Mouse (Mus musculus) cerebellum, adult 11 months (tissue): ENCODE results near the gene Has3.
A peak's percentile ranks its signal among the peaks of the same experiment; 100 is the strongest.
"Not testable (repeated sequence)": the region's sequence is repeated elsewhere in the genome, so short reads cannot be mapped to it uniquely, and the experiment has no call there.

Experiments
- DNase-seq: peaks from one replicate; pipeline ENCODE4 v3.0.0; 2022

The Has3 gene

GRCm38 (mm10) chr8:106887336-106888189, 17.5 kb downstream of the Has3 start:
- peak; percentile 60 for DNase-seq

GRCm38 (mm10) chr8:106888803-106889202, 18.8 kb downstream of the Has3 start:
- no peak for DNase-seq

- DNase-seq, result no peak
Measured at GRCm38 (mm10) chr8:106892210-106892805, 22.3 kb downstream of the Has3 start.

- DNase-seq, result no peak
Measured at GRCm38 (mm10) chr8:106892806-106893451, 22.9 kb downstream of the Has3 start.

- DNase-seq, result peak; percentile 79
Measured at GRCm38 (mm10) chr8:106893481-106894156, 23.6 kb downstream of the Has3 start, which contains the start of gene Utp4. TSS of gene Utp4 (plus strand) at chr8:106893636.

GRCm38 (mm10) chr8:106899473-106899872, 29.4 kb downstream of the Has3 start:
- no peak for DNase-seq

- DNase-seq, result no peak
Measured at GRCm38 (mm10) chr8:106905727-106906480, 35.9 kb downstream of the Has3 start.

GRCm38 (mm10) chr8:106906635-106907034, 36.6 kb downstream of the Has3 start:
- no peak for DNase-seq

GRCm38 (mm10) chr8:106907450-106907849, 37.4 kb downstream of the Has3 start:
- no peak for DNase-seq

- no peak for DNase-seq
Measured at GRCm38 (mm10) chr8:106908291-106908690, 38.2 kb downstream of the Has3 start.

- no peak for DNase-seq
Measured at GRCm38 (mm10) chr8:106913631-106914030, 43.6 kb downstream of the Has3 start.

GRCm38 (mm10) chr8:106919721-106920394, 49.8 kb downstream of the Has3 start:
- DNase-seq, result no peak

- DNase-seq, result no peak
Measured at GRCm38 (mm10) chr8:106920395-106920741, 50.3 kb downstream of the Has3 start.

GRCm38 (mm10) chr8:106924057-106924456, 54.0 kb downstream of the Has3 start:
- no peak for DNase-seq

GRCm38 (mm10) chr8:106924904-106925349, 54.9 kb downstream of the Has3 start:
- no peak for DNase-seq

- no peak for DNase-seq
Measured at GRCm38 (mm10) chr8:106925446-106925845, 55.4 kb downstream of the Has3 start.

- DNase-seq, result no peak
Measured at GRCm38 (mm10) chr8:106927247-106927646, 57.2 kb downstream of the Has3 start.

- not testable (repeated sequence) for DNase-seq
Measured at GRCm38 (mm10) chr8:106928182-106928581, 58.1 kb downstream of the Has3 start.

- no peak for DNase-seq
Measured at GRCm38 (mm10) chr8:106929155-106929913, 59.3 kb downstream of the Has3 start.

GRCm38 (mm10) chr8:106929921-106930320, 59.9 kb downstream of the Has3 start:
- no peak for DNase-seq
